Mouse (Mus musculus): ENCODE measurements at regions not wholly inside any gene's neighbourhood (a gene's known extent, or its start where the extent isn't known, plus 50 kb on each side); places are given as distances from the start of the nearest gene placed in this dataset.

- peaks cover 16% of the 10 kb centered on the region for H3K27me3 ChIP-seq (ENCODE audit: insufficient read depth, low read length)
- no peak for TF ChIP-seq CTCF (conservative IDR thresholded peaks at IDR 0.05; ENCODE audit: low read length)
- TF ChIP-seq NANOG (IDR thresholded peaks at IDR 0.05; ENCODE audit: borderline replicate concordance, low read length), result no peak
- no peak for TF ChIP-seq POU5F1 (IDR thresholded peaks at IDR 0.05; ENCODE audit: borderline replicate concordance, low read length)
- H3K9me3 ChIP-seq (ENCODE audit: low read length), result peaks cover 7% of the 10 kb centered on the region; the same call in 1 of the 2 replicates
- H3K4me3 ChIP-seq (replicated peaks; ENCODE audit: low read length), result no peak overlapping the region
- H3K36me3 ChIP-seq (ENCODE audit: insufficient read depth, low read length), result no peaks in the 10 kb centered on the region
- H3K4me1 ChIP-seq (replicated peaks; ENCODE audit: low read depth, low read length), result no peaks in the 10 kb centered on the region
Observed at GRCm38 (mm10) chr9:67130730-67131440, 81.7 kb upstream of the Tpm1 start.

- H3K36me3 ChIP-seq (ENCODE audit: insufficient read depth, low read length), result no peaks in the 10 kb centered on the region
- TF ChIP-seq POU5F1 (IDR thresholded peaks at IDR 0.05; ENCODE audit: borderline replicate concordance, low read length) (no peak), CTCF (conservative IDR thresholded peaks at IDR 0.05; ENCODE audit: low read length) (no peak), NANOG (IDR thresholded peaks at IDR 0.05; ENCODE audit: borderline replicate concordance, low read length) (no peak)
- H3K4me3 ChIP-seq (replicated peaks; ENCODE audit: low read length), result no peak overlapping the region
- no peaks in the 10 kb centered on the region for H3K4me1 ChIP-seq (replicated peaks; ENCODE audit: low read depth, low read length)
- H3K27me3 ChIP-seq (ENCODE audit: insufficient read depth, low read length), result peaks cover 16% of the 10 kb centered on the region
- H3K9me3 ChIP-seq (ENCODE audit: low read length), result peaks cover 7% of the 10 kb centered on the region; the same call in 1 of the 2 replicates
Observed at GRCm38 (mm10) chr9:67129891-67130290, 80.7 kb upstream of the Tpm1 start.

- Histone ChIP-seq H3K9me3 (ENCODE audit: low read length) (peaks cover 7% of the 10 kb centered on the region; the same call in 1 of the 2 replicates), H3K36me3 (ENCODE audit: insufficient read depth, low read length) (no peaks in the 10 kb centered on the region), H3K4me1 (replicated peaks; ENCODE audit: low read depth, low read length) (no peaks in the 10 kb centered on the region), H3K4me3 (replicated peaks; ENCODE audit: low read length) (no peak overlapping the region), H3K27me3 (ENCODE audit: insufficient read depth, low read length) (peaks cover 16% of the 10 kb centered on the region)
- TF ChIP-seq CTCF (conservative IDR thresholded peaks at IDR 0.05; ENCODE audit: low read length), result no peak
- no peak for TF ChIP-seq POU5F1 (IDR thresholded peaks at IDR 0.05; ENCODE audit: borderline replicate concordance, low read length)
- no peak for TF ChIP-seq NANOG (IDR thresholded peaks at IDR 0.05; ENCODE audit: borderline replicate concordance, low read length)
Observed at GRCm38 (mm10) chr9:67129095-67129494, 79.9 kb upstream of the Tpm1 start.

- Histone ChIP-seq H3K4me3 (replicated peaks; ENCODE audit: low read length) (no peak overlapping the region), H3K4me1 (replicated peaks; ENCODE audit: low read depth, low read length) (no peaks in the 10 kb centered on the region), H3K36me3 (ENCODE audit: insufficient read depth, low read length) (no peaks in the 10 kb centered on the region), H3K27me3 (ENCODE audit: insufficient read depth, low read length) (0 out of 2 replicates have a peak, but pooled peaks cover 3% of the 10 kb centered on the region), H3K9me3 (ENCODE audit: low read length) (no peaks in the 10 kb centered on the region)
- no peak for TF ChIP-seq POU5F1 (IDR thresholded peaks at IDR 0.05; ENCODE audit: borderline replicate concordance, low read length)
- TF ChIP-seq CTCF (conservative IDR thresholded peaks at IDR 0.05; ENCODE audit: low read length), result no peak
- no peak for TF ChIP-seq NANOG (IDR thresholded peaks at IDR 0.05; ENCODE audit: borderline replicate concordance, low read length)
Observed at GRCm38 (mm10) chr9:67121691-67122090, 72.5 kb upstream of the Tpm1 start.

- TF ChIP-seq POU5F1 (IDR thresholded peaks at IDR 0.05; ENCODE audit: borderline replicate concordance, low read length) (no peak), CTCF (conservative IDR thresholded peaks at IDR 0.05; ENCODE audit: low read length) (no peak), NANOG (IDR thresholded peaks at IDR 0.05; ENCODE audit: borderline replicate concordance, low read length) (no peak)
- H3K36me3 ChIP-seq (ENCODE audit: insufficient read depth, low read length), result no peaks in the 10 kb centered on the region
- H3K4me1 ChIP-seq (replicated peaks; ENCODE audit: low read depth, low read length), result no peaks in the 10 kb centered on the region
- no peaks in the 10 kb centered on the region for H3K9me3 ChIP-seq (ENCODE audit: low read length)
- H3K27me3 ChIP-seq (ENCODE audit: insufficient read depth, low read length), result 0 out of 2 replicates have a peak, but pooled peaks cover 3% of the 10 kb centered on the region
- H3K4me3 ChIP-seq (replicated peaks; ENCODE audit: low read length), result no peak overlapping the region
Observed at GRCm38 (mm10) chr9:67118880-67119644, 69.9 kb upstream of the Tpm1 start.

- Histone ChIP-seq H3K9me3 (ENCODE audit: low read length) (no peaks in the 10 kb centered on the region), H3K36me3 (ENCODE audit: insufficient read depth, low read length) (no peaks in the 10 kb centered on the region), H3K4me3 (replicated peaks; ENCODE audit: low read length) (no peak overlapping the region), H3K4me1 (replicated peaks; ENCODE audit: low read depth, low read length) (no peaks in the 10 kb centered on the region), H3K27me3 (ENCODE audit: insufficient read depth, low read length) (0 out of 2 replicates have a peak, but pooled peaks cover 3% of the 10 kb centered on the region)
- TF ChIP-seq POU5F1 (IDR thresholded peaks at IDR 0.05; ENCODE audit: borderline replicate concordance, low read length) (no peak), NANOG (IDR thresholded peaks at IDR 0.05; ENCODE audit: borderline replicate concordance, low read length) (no peak), CTCF (conservative IDR thresholded peaks at IDR 0.05; ENCODE audit: low read length) (no peak)
Observed at GRCm38 (mm10) chr9:67118429-67118828, 69.2 kb upstream of the Tpm1 start.

GRCm38 (mm10) chr9:67117639-67118038 is 68.4 kb upstream of the Tpm1 start:
- H3K9me3 ChIP-seq (ENCODE audit: low read length), result no peaks in the 10 kb centered on the region
- no peak overlapping the region for H3K4me3 ChIP-seq (replicated peaks; ENCODE audit: low read length)
- no peaks in the 10 kb centered on the region for H3K36me3 ChIP-seq (ENCODE audit: insufficient read depth, low read length)
- H3K27me3 ChIP-seq (ENCODE audit: insufficient read depth, low read length), result 0 out of 2 replicates have a peak, but pooled peaks cover 3% of the 10 kb centered on the region
- TF ChIP-seq CTCF (conservative IDR thresholded peaks at IDR 0.05; ENCODE audit: low read length), result no peak
- no peak for TF ChIP-seq NANOG (IDR thresholded peaks at IDR 0.05; ENCODE audit: borderline replicate concordance, low read length)
- no peak for TF ChIP-seq POU5F1 (IDR thresholded peaks at IDR 0.05; ENCODE audit: borderline replicate concordance, low read length)
- H3K4me1 ChIP-seq (replicated peaks; ENCODE audit: low read depth, low read length), result no peaks in the 10 kb centered on the region

- H3K4me3 ChIP-seq (replicated peaks; ENCODE audit: low read length), result no peak overlapping the region
- no peaks in the 10 kb centered on the region for H3K36me3 ChIP-seq (ENCODE audit: insufficient read depth, low read length)
- 0 out of 2 replicates have a peak, but pooled peaks cover 3% of the 10 kb centered on the region for H3K27me3 ChIP-seq (ENCODE audit: insufficient read depth, low read length)
- H3K9me3 ChIP-seq (ENCODE audit: low read length), result no peaks in the 10 kb centered on the region
- TF ChIP-seq CTCF (conservative IDR thresholded peaks at IDR 0.05; ENCODE audit: low read length) (no peak), NANOG (IDR thresholded peaks at IDR 0.05; ENCODE audit: borderline replicate concordance, low read length) (no peak), POU5F1 (IDR thresholded peaks at IDR 0.05; ENCODE audit: borderline replicate concordance, low read length) (no peak)
- no peaks in the 10 kb centered on the region for H3K4me1 ChIP-seq (replicated peaks; ENCODE audit: low read depth, low read length)
Observed at GRCm38 (mm10) chr9:67115991-67116390, 66.8 kb upstream of the Tpm1 start.
